7 mouse cellular contexts compared by ENCODE assay signal in genomic region chr8:69902163-69903062, GRCm38 (mm10). TPM values are rescaled to one million over a fixed set of nuclear protein-coding genes. Genes with fewer than 3 reads are reported as not detected.
DNase-seq lines count a peak whose midpoint lies in the region; ATAC-seq and TF ChIP-seq lines count a peak whose summit lies in the region.

Gene Tssk6 (plus strand): TSS chr8:69902184.
Gene Ndufa13 (minus strand): TSS chr8:69902558.
Gene Yjefn3 (minus strand): TSS chr8:69902712.

- peak in 1 of 2 experiments; percentile 2; a peak in 1 of 4 replicates for TF ChIP-seq CTCF in CH12.LX (conservative IDR thresholded peaks at IDR 0.05 in 1 of 2, IDR thresholded peaks at IDR 0.05 in 1 of 2; ENCODE audit: low read depth in 2 of 2, low read length in 2 of 2)
- peak; percentile 27; the same call in 1 of the 2 replicates for TF ChIP-seq CTCF in layer of hippocampus, adult 2 months (conservative IDR thresholded peaks at IDR 0.05)

- H3K9ac ChIP-seq in CH12.LX (ENCODE audit: insufficient read depth, low read depth): peak within 1 kb of the TSS; percentile 93
- H3K9ac ChIP-seq in heart, embryonic 14.5 days (ENCODE audit: low read length): peak within 1 kb of the TSS; percentile 96
- H3K9ac ChIP-seq in lung, embryonic 16.5 days (ENCODE audit: low read length): peak within 1 kb of the TSS; percentile 85

- DNase-seq in CH12.LX (ENCODE audit: extremely low read depth): peak; percentile 67
- peak; percentile 22 for DNase-seq in Muller cell, postnatal 12 days (ENCODE audit: inconsistent ontology term)
- DNase-seq in embryo, embryonic 9.5 days (ENCODE audit: extremely low spot score): peak; percentile 58
- peak in 1 of 2 experiments; percentile 37 for DNase-seq in layer of hippocampus, adult 2 months (ENCODE audit: low spot score in 2 of 2)
- peak; percentile 51 for DNase-seq in ovary, postnatal 36 days (ENCODE audit: low spot score)

- TF ChIP-seq EP300 in CH12.LX (IDR thresholded peaks at IDR 0.05; ENCODE audit: low read length): no peak

- peak within 1 kb of the TSS; percentile 83 to 92 (median 88) for H3K4me3 ChIP-seq in CH12.LX (replicated peaks in 1 of 3; ENCODE audit: low read depth in 2 of 3, low read length in 2 of 3, poor library complexity in 1 of 3)
- H3K4me3 ChIP-seq in heart, embryonic 14.5 days (ENCODE audit: control insufficient read depth in 1 of 2, insufficient read depth in 1 of 2, low read depth in 1 of 2, low read length in 2 of 2): peak within 1 kb of the TSS; percentile 65 to 81
- peak within 1 kb of the TSS; percentile 95 for H3K4me3 ChIP-seq in layer of hippocampus, adult 2 months
- peak within 1 kb of the TSS; percentile 82 for H3K4me3 ChIP-seq in lung, embryonic 16.5 days (ENCODE audit: low read length)

- in situ Hi-C loops in CH12.LX (cut with MboI; ENCODE audit: low pct_ligation_motif_present, low pct_unique_long_range_greater_than_20kb, low sequenced_read_pairs): no loop called here

- peak within 1 kb of the TSS; percentile 84 for H3K27ac ChIP-seq in CH12.LX (ENCODE audit: insufficient read depth, low read depth)
- H3K27ac ChIP-seq in heart, embryonic 14.5 days (replicated peaks in 1 of 2; ENCODE audit: control insufficient read depth in 1 of 2, insufficient read depth in 1 of 2, low read depth in 2 of 2, low read length in 2 of 2): peak within 1 kb of the TSS; percentile 90 to 96
- peak within 1 kb of the TSS; percentile 98 for H3K27ac ChIP-seq in layer of hippocampus, adult 2 months
- H3K27ac ChIP-seq in lung, embryonic 16.5 days (ENCODE audit: low read length): peak within 1 kb of the TSS; percentile 97

- dilution Hi-C loops in CH12.LX (cut with MboI; ENCODE audit: extremely low pct_ligation_motif_present, extremely low pct_unique_long_range_greater_than_20kb, low sequenced_read_pairs): no loop called here

- WGBS in heart, embryonic 14.5 days: 5% methylated on average over 89 of the region's 89 CpGs
- WGBS in lung, embryonic 16.5 days: 5% methylated on average over 88 of the region's 89 CpGs

- peaks cover 12 to 33% of the 10 kb centered on the region in 2 experiments for H3K36me3 ChIP-seq in CH12.LX (replicated peaks in 1 of 2; ENCODE audit: control insufficient read depth in 1 of 2, insufficient read depth in 1 of 2, low read length in 1 of 2)
- peaks cover 15% of the 10 kb centered on the region for H3K36me3 ChIP-seq in heart, embryonic 14.5 days (ENCODE audit: control insufficient read depth, insufficient read depth, low read length)
- no peaks in the 10 kb centered on the region for H3K36me3 ChIP-seq in lung, embryonic 16.5 days (ENCODE audit: control insufficient read depth, insufficient read depth, low read length)

- peak within 1 kb of the TSS; percentile 77 for H3K4me2 ChIP-seq in CH12.LX (ENCODE audit: insufficient read depth, low read depth, poor library complexity, severe bottlenecking)
- H3K4me2 ChIP-seq in heart, embryonic 14.5 days (ENCODE audit: low read length): peak within 1 kb of the TSS; percentile 97
- H3K4me2 ChIP-seq in lung, embryonic 16.5 days (ENCODE audit: low read depth, low read length): peak within 1 kb of the TSS; percentile 98

- H3K27me3 ChIP-seq in CH12.LX (replicated peaks): no peaks in the 10 kb centered on the region
- no peaks in the 10 kb centered on the region for H3K27me3 ChIP-seq in heart, embryonic 14.5 days (ENCODE audit: control insufficient read depth, insufficient read depth, low read length)
- H3K27me3 ChIP-seq in lung, embryonic 16.5 days (ENCODE audit: control insufficient read depth, insufficient read depth, low read depth, low read length): no peaks in the 10 kb centered on the region

- H3K79me2 ChIP-seq in CH12.LX (replicated peaks; ENCODE audit: control insufficient read depth, extremely low read depth, insufficient read depth, poor library complexity, severe bottlenecking): peaks cover 29% of the 10 kb centered on the region

- peaks cover 5 to 39% of the 10 kb centered on the region in 2 experiments for H3K4me1 ChIP-seq in CH12.LX (ENCODE audit: control insufficient read depth in 1 of 2, insufficient read depth in 2 of 2)
- peaks cover 13 to 42% of the 10 kb centered on the region in 2 experiments; a peak in 3 of 4 replicates for H3K4me1 ChIP-seq in heart, embryonic 14.5 days (ENCODE audit: control insufficient read depth in 2 of 2, insufficient read depth in 2 of 2, low read length in 2 of 2)
- H3K4me1 ChIP-seq in lung, embryonic 16.5 days (replicated peaks; ENCODE audit: control insufficient read depth, insufficient read depth, low read length): peaks cover 22% of the 10 kb centered on the region

- no peak for TF ChIP-seq RAD21 in CH12.LX (IDR thresholded peaks at IDR 0.05; ENCODE audit: low read depth, low read length)

- ATAC-seq in heart, embryonic 14.5 days (ENCODE audit: insufficient number of reproducible peaks, insufficient read depth, low FRiP score, low read depth): peak; percentile 26; the same call in 1 of the 2 replicates
- ATAC-seq in lung, embryonic 16.5 days (ENCODE audit: low read depth): peak; percentile 47

- TF ChIP-seq POLR2A in CH12.LX (IDR thresholded peaks at IDR 0.05; ENCODE audit: low read depth, low read length): no peak

- H3K9me3 ChIP-seq in CH12.LX (replicated peaks; ENCODE audit: low read length): no peaks in the 10 kb centered on the region
- no peaks in the 10 kb centered on the region for H3K9me3 ChIP-seq in heart, embryonic 14.5 days (ENCODE audit: control insufficient read depth, low read length)
- H3K9me3 ChIP-seq in lung, embryonic 16.5 days (ENCODE audit: control insufficient read depth, low read length): no peaks in the 10 kb centered on the region

TF ChIP-seq in CH12.LX, 34 proteins besides CTCF, POLR2A, EP300 and RAD21:
- TF ChIP-seq SMC3 (IDR thresholded peaks at IDR 0.05; ENCODE audit: low read depth, low read length) (no peak), ELF1 (IDR thresholded peaks at IDR 0.05; ENCODE audit: low read depth, low read length) (no peak), USF2 (conservative IDR thresholded peaks at IDR 0.05; ENCODE audit: low read depth, low read length) (no peak), ZNF384 (IDR thresholded peaks at IDR 0.05; ENCODE audit: low read depth, low read length) (no peak), ETS1 (conservative IDR thresholded peaks at IDR 0.05; ENCODE audit: low read depth, low read length) (peak; percentile 78), CHD2 (IDR thresholded peaks at IDR 0.05; ENCODE audit: low read length) (no peak), RCOR1 (conservative IDR thresholded peaks at IDR 0.05; ENCODE audit: low read depth, low read length) (no peak), BHLHE40 (IDR thresholded peaks at IDR 0.05; ENCODE audit: low read depth, low read length) (peak; percentile 94), KAT2A (IDR thresholded peaks at IDR 0.05; ENCODE audit: insufficient replicate concordance, low read length) (no peak), IRF4 (IDR thresholded peaks at IDR 0.05; ENCODE audit: low read depth, low read length) (peak; percentile 59), GABPA (IDR thresholded peaks at IDR 0.05; ENCODE audit: insufficient replicate concordance, low read depth, low read length) (no peak), MAZ (IDR thresholded peaks at IDR 0.05; ENCODE audit: low read depth, low read length) (no peak), MYC (IDR thresholded peaks at IDR 0.05; ENCODE audit: low read depth, low read length) (peak; percentile 80), HCFC1 (IDR thresholded peaks at IDR 0.05; ENCODE audit: low read depth, low read length) (no peak), MEF2A (IDR thresholded peaks at IDR 0.05; ENCODE audit: borderline replicate concordance, low read depth, low read length) (no peak), CHD1 (IDR thresholded peaks at IDR 0.05; ENCODE audit: low read depth, low read length) (no peak), PAX5 (IDR thresholded peaks at IDR 0.05; ENCODE audit: low read length) (no peak), JUND (conservative IDR thresholded peaks at IDR 0.05; ENCODE audit: low read depth, low read length) (no peak), TCF12 (IDR thresholded peaks at IDR 0.05; ENCODE audit: low read depth, low read length) (no peak), SIN3A (IDR thresholded peaks at IDR 0.05; ENCODE audit: low read length) (no peak), USF1 (IDR thresholded peaks at IDR 0.05; ENCODE audit: low read depth, low read length) (no peak), NRF1 (IDR thresholded peaks at IDR 0.05; ENCODE audit: low read depth, low read length) (no peak), ZC3H11A (IDR thresholded peaks at IDR 0.05; ENCODE audit: low read depth, low read length) (no peak), MXI1 (IDR thresholded peaks at IDR 0.05; ENCODE audit: low read depth, low read length) (no peak; the same call in 1 of the 2 replicates), POLR2AphosphoS2 (IDR thresholded peaks at IDR 0.05; ENCODE audit: low read depth, low read length) (no peak), MAX (IDR thresholded peaks at IDR 0.05; ENCODE audit: low read length) (no peak), ZMIZ1 (IDR thresholded peaks at IDR 0.05; ENCODE audit: low read depth, low read length) (no peak; the same call in 1 of the 2 replicates)

RNA-seq across cellular contexts. Expression of gene Tssk6, which starts in this region (rescaled TPM):
- total RNA-seq in CH12.LX (2012; rRNA removed) (1.5 and 1.8 TPM in 2 replicates), CH12.LX (2014; rRNA removed) (0.35 and 0.44 TPM in 2 replicates)
- 1.7 and 2.3 TPM in 2 replicates for polyA plus RNA-seq in CH12.LX (2012; ENCODE audit: insufficient read length, low read depth)
- 1.5 and 1.8 TPM in 2 replicates for polyA plus RNA-seq in heart, embryonic 14.5 days (2014; fragmentation: Nextera tagmentation; extraction: Ambion mirVana)
- under 1 TPM in 1 of 2 experiments, not detected in 1; 0.64 TPM for total RNA-seq in layer of hippocampus, adult 2 months (2021)
- 2.0 and 2.7 TPM in 2 replicates for polyA plus RNA-seq in lung, embryonic 16.5 days (2015; fragmentation: Nextera tagmentation; extraction: Ambion mirVana)

RNA-seq across cellular contexts. Expression of gene Ndufa13, which starts in this region (rescaled TPM):
- 153 and 177 TPM in 2 replicates for total RNA-seq in CH12.LX (2012; rRNA removed)
- 60.9 and 74.7 TPM in 2 replicates for total RNA-seq in CH12.LX (2014; rRNA removed)
- 90.1 and 104 TPM in 2 replicates for polyA plus RNA-seq in CH12.LX (2012; ENCODE audit: insufficient read length, low read depth)
- polyA plus RNA-seq in heart, embryonic 14.5 days (2014; fragmentation: Nextera tagmentation; extraction: Ambion mirVana): 409 and 446 TPM in 2 replicates
- total RNA-seq in layer of hippocampus, adult 2 months (2021): 100 to 1,000 TPM; 154 to 157 TPM
- polyA plus RNA-seq in lung, embryonic 16.5 days (2015; fragmentation: Nextera tagmentation; extraction: Ambion mirVana): 176 and 179 TPM in 2 replicates

RNA-seq across cellular contexts. Expression of gene Yjefn3, which starts in this region (rescaled TPM):
- 8.0 and 9.5 TPM in 2 replicates for total RNA-seq in CH12.LX (2012; rRNA removed)
- total RNA-seq in CH12.LX (2014; rRNA removed): 3.3 and 3.6 TPM in 2 replicates
- polyA plus RNA-seq in CH12.LX (2012; ENCODE audit: insufficient read length, low read depth): 8.4 and 10.5 TPM in 2 replicates
- polyA plus RNA-seq in heart, embryonic 14.5 days (2014; fragmentation: Nextera tagmentation; extraction: Ambion mirVana): 5.6 and 8.4 TPM in 2 replicates
- 10 to 100 TPM; 29.3 to 32.5 TPM for total RNA-seq in layer of hippocampus, adult 2 months (2021)
- 4.0 and 4.1 TPM in 2 replicates for polyA plus RNA-seq in lung, embryonic 16.5 days (2015; fragmentation: Nextera tagmentation; extraction: Ambion mirVana)
